Mouse (Mus musculus): ENCODE measurements around the gene Ermard.
A peak's percentile ranks its signal among the peaks of the same experiment; 100 is the strongest.

Gene Ermard

GRCm38 (mm10) chr17:15065391-15066024 lies 24.5 kb downstream of the Ermard start:
- DNase-seq, result peak; percentile 80

DNA sequence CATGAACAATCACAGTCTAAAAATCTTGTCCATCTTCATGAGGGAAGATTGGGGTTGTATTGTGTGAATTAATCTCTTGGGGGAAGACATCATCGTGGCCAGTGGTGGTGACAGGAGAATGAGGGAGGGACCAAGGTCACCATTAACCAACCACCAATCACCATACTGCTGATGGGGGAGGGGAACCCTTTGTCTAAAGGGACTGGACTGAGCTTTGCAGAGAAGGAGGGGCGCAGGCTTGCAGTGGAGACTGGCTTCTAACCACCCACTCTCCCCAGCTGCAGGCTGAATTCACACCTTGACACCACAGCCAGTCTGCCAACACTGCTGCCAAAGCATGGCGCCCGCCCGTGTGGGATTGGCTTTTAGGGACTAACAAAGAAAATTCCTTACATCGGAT lies 25.1 kb downstream of the Ermard start:
- DNase-seq, result no peak

DNA sequence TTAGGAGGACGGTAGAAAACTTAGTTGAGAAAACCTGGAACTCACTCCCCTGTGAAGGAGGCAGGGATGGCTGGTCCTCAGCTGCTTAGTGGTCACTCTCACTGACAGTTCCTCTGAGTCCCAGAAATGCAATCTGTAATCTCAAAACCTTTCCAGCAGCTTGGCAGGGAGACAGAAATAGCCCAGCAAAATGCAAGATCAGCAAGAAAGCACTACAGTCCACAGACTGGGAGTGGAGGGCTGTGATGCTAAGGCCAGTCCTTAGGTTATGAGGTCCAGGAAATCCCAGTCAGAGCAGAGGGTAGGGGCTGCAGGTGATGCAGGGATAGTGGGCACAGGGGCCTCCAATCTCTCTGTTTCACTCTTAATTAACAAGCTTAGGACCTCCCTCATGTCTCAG lies 25.9 kb downstream of the Ermard start:
- DNase-seq, result no peak

DNA sequence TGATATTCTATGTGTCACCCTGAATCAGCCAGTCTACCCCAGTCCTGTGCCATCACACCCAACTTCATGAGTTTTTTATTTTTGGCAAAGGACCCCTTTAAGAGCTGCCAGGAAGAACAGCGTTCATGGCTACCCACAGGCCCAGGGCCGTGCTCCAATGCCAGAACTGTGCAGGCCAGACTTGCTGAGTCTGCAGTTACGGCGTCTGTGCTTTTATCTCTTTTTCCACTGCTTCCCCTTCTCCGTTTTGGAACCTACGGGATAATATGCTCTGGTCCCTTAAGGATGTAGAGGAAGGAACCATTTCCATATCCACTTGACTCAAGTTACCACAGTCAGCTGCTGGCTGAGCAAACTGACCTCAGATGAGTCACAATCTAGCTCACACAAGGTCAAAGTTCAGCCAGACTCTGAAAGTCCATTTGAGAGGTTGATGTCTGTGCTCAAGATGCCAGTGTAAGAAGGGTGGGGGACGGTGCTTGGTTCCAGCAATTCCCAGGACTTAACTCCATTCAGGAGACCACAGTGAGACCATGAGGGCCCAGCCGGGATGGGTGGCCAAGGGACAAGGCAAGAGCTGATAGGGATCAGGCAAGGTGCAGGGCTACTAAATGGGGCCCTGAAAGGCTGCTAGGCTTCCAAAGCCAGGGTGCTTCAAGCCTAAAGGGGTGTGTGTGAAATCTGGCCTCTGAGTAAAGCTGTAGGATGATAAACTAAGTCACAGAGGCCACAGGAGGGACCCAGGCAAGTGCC lies 27.2 kb downstream of the Ermard start:
- no peak for DNase-seq

DNA sequence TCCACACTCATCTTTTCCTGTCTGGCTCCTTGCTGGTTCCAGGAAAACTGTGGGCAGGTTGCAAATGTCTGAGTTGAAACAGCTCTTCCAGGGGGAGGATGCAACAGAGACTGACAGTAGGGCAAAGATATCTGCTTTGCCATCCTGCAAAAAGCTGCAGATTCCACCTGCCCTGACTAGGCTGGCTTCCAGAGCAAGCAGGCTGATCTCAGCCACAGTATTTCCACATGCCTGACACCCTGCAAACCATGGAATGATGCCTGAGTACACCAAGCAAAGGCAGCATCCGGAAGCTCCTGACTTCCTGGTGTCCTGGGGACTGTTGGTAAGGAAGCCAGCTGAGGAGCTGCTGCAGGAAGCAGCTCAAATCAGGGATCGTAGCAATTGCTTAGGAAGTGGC lies 28.1 kb downstream of the Ermard start:
- DNase-seq, result no peak

GRCm38 (mm10) chr17:15072211-15072610 lies 31.2 kb downstream of the Ermard start:
- no peak for DNase-seq

DNA sequence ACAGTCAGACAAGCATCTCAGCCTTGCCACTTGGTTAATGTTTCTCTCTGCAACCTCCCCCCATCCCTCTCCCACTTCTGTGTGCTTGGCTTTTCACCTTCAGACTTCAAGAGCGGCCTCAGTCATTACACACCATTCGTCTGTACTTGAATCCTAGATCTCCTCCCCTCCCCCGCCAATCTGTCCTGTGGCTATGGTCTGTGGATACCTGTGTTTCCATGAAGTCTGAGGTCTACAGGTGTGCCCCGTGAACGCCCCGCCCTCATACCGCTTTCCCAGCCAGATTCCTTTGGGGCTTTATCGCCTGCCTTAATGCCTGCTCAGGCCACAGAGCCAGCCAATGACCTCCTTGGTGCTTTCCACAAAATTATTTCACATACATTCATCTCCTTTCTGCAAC lies 34.0 kb downstream of the Ermard start:
- no peak for DNase-seq

DNA sequence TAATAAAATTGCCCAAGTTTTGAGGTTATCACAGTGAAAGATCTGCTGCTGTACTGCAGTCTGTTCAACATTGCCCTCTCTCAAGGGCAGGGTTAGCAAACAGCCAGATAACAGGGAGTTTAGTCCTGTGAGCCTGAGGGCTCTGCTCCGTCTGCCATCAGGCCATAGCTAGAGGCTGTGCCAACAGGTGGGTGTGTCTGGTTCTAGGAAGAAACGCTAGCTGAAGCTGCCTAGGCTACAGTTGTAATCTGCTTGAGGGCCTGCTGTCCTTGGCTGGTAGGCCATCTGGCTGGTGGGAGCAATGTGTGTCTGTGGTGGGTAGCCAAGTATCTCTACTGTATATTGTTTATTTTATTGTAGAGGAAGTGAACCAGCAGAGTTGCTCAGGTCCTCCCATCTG lies 36.5 kb downstream of the Ermard start:
- no peak for DNase-seq

GRCm38 (mm10) chr17:15084226-15084848 lies 43.3 kb downstream of the Ermard start:
- no peak for DNase-seq

GRCm38 (mm10) chr17:15085006-15085405 lies 44.0 kb downstream of the Ermard start:
- no peak for DNase-seq

- DNase-seq, result no peak
These were observed 47.2 kb downstream of the Ermard start for GRCm38 (mm10) chr17:15088166-15088565.

- no peak for DNase-seq
These were observed 47.6 kb downstream of the Ermard start for GRCm38 (mm10) chr17:15088591-15089001.

GRCm38 (mm10) chr17:15091739-15092138 lies 50.7 kb downstream of the Ermard start:
- DNase-seq, result no peak

DNA sequence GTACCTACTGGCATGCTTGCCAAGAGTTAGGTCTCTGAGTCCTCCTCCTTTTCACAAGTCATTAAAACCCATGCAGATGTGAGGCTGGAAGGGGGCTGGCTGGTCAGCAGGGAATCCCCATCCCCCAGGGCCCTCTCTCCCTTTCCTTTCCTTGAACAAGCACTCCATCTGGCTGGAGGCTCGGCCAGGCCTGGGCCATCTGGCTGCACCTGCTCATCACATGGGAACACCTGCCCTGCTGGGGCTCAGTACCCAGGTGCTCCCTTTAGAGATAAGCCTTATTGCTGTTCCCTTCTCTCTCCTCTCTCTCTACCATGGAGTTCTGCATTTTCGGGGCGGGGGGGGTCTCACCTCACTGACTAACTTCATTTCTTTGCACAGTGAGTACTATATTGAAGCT lies 52.5 kb downstream of the Ermard start:
- DNase-seq, result no peak

- DNase-seq, result no peak
These were observed 55.8 kb downstream of the Ermard start for GRCm38 (mm10) chr17:15096853-15097252.

- DNase-seq, result no peak
These were observed 57.7 kb downstream of the Ermard start for GRCm38 (mm10) chr17:15098677-15099076.

DNA sequence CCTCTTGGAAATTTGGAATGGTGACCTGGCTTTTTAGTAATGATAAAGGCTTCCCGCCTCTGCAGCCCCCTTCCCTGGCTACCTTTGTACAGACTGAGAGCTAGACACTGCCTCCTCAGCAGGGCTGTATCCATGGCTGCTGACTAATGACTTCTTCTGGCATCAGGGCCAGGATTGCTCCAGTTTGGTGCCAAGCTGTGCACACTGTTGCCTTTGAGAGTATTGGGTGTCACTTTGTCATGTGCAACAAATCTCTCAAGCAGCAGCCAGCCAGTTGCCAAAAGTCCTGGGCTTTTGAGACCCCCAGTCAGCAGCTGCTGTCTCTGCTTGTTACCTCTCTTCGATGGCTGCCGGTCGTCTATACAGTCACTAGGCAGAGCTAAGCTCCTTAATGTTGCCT lies 60.3 kb downstream of the Ermard start:
- no peak for DNase-seq

GRCm38 (mm10) chr17:15107143-15107649 lies 66.2 kb downstream of the Ermard start:
- no peak for DNase-seq

GRCm38 (mm10) chr17:15108473-15109441 lies 67.7 kb downstream of the Ermard start:
- DNase-seq, result peak; percentile 25

DNA sequence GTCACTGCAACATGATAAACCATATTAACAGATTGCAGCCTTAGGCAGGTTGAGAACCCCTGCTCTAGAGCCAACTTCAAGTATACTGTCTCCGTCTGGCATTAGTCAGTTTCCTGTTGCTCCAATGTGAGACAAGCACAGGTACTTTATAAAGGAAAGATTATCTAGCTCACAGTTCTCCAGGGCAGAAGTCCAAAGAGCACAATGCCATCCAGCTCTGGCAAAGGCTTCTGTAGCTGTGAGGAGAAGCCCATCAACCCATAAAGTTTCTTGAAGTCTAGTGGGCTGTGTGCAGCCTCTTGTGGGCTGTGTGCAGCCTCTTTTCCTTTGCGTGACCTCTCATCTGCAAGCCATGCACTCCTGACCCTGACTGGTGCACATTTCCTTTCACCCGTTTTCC lies 74.5 kb downstream of the Ermard start:
- no peak for DNase-seq

DNA sequence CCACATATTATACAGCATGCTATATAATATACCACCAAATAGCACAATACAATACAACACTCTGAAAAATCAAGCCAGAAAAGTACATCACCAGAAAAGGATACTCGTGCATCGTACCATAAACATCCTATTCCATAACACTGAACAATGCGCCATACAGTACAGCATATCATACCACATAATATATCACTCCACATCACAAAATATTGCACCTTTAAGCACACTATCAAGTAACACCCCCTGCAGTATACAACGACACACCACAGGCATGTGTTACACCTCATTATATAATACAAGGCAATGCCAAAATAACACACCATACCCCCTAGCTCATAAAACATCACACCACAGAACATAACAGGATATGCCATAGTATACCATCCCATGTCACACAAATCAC lies 79.1 kb downstream of the Ermard start:
- no peak for DNase-seq

DNA sequence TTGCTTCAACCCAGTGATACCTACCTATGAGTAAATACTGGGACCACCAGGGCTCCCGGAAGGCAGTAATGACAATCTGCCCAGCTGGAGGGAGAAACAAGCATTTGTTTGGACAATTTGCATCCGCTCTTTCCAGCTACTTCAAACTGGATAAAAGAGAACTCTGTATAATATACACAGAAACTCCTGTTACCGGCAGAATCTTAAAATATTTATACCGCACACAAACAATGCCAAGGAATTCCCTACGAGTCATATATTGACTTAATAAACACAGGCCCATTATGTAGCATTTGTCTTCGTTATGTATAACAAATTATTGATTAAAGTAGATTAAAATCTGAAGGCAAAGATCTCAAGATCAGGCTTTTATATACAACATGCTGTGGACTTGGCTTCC lies 79.6 kb downstream of the Ermard start:
- DNase-seq, result peak; percentile 38
